Mouse (Mus musculus) midbrain, embryonic 14.5 days (tissue): ENCODE results near the gene Crygs. TPM values are rescaled to one million over a fixed set of nuclear protein-coding genes. Genes with fewer than 3 reads are reported as not detected.

Source experiments
- ATAC-seq: fragments of 200-750 bp; cut with Nextera tagmentation; 2 replicates; pipeline ENCODE4 v1.8.0; 2017; ENCODE audit warnings: moderate number of reproducible peaks, moderate library complexity; ENCODE audit not compliant: low FRiP score, low TSS enrichment
- DNase-seq: peaks from one replicate; pipeline ENCODE4 v3.0.0-alpha.2; 2015
- H3K27ac ChIP-seq: fragments of 300-500 bp; sonication (generic); replicated peaks from 2 replicates; pipeline ENCODE4 v1.5.1; 2014; ENCODE audit warnings: mild to moderate bottlenecking, low read depth, low read length, moderate library complexity
- H3K27me3 ChIP-seq: fragments of 300-500 bp; sonication (generic); 2 replicates; pipeline ENCODE4 v1.6.1; 2014; ENCODE audit warnings: low read length, control low read depth, mixed read lengths; ENCODE audit not compliant: control insufficient read depth, insufficient read depth
- H3K36me3 ChIP-seq: fragments of 300-500 bp; sonication (generic); 2 replicates; pipeline ENCODE4 v1.6.1; 2014; ENCODE audit warnings: low read length, control low read depth; ENCODE audit not compliant: control insufficient read depth, insufficient read depth
- H3K4me1 ChIP-seq: fragments of 300-500 bp; sonication (generic); 2 replicates; pipeline ENCODE4 v1.6.1; 2014; ENCODE audit warnings: mild to moderate bottlenecking, antibody characterized with exemption, low read length, control low read depth; ENCODE audit not compliant: control insufficient read depth, insufficient read depth
- H3K4me2 ChIP-seq: fragments of 300-500 bp; sonication (generic); 2 replicates; pipeline ENCODE4 v1.6.1; 2014; ENCODE audit warnings: mild to moderate bottlenecking, low read length, moderate library complexity
- H3K4me3 ChIP-seq: fragments of 300-500 bp; sonication (generic); replicated peaks from 2 replicates; pipeline ENCODE4 v1.5.1; 2014; ENCODE audit warnings: low read depth, low read length
- H3K9ac ChIP-seq: fragments of 300-500 bp; sonication (generic); replicated peaks from 2 replicates; pipeline ENCODE4 v1.6.1; 2014; ENCODE audit warnings: mild to moderate bottlenecking, low read length, moderate library complexity
- H3K9me3 ChIP-seq: fragments of 300-500 bp; sonication (generic); 2 replicates; pipeline ENCODE4 v1.6.1; 2016; ENCODE audit warnings: low read length, control low read depth, mixed read lengths; ENCODE audit not compliant: control insufficient read depth
- WGBS: fragments of 180-500 bp; shearing (Covaris S2); extraction: QIAGEN DNeasy Blood & Tissue Kit; methylation state at CpG from one replicate; pipeline ENCODE4 v1.1.7; 2014; 5-methylcytosine and 5-hydroxymethylcytosine counted together
- polyA plus RNA-seq: library from polyadenylated mRNA; unstranded; fragments of >200 nt; fragmentation: Nextera tagmentation; extraction: Ambion mirVana; gene quantifications from 2 replicates; pipeline ENCODE4 v1.2.1, GENCODE M21; 2014

The Crygs gene
- polyA plus RNA-seq, 1 experiment from 2014 or later: 0.25 TPM

GRCm38 (mm10) chr16:22775471-22775985 is 35.8 kb downstream of the Crygs start:
- Histone ChIP-seq H3K9me3 (no peaks in the 10 kb centered on the region), H3K9ac (no peak overlapping the region), H3K36me3 (no peaks in the 10 kb centered on the region), H3K4me3 (no peak overlapping the region), H3K27me3 (no peaks in the 10 kb centered on the region), H3K4me1 (no peaks in the 10 kb centered on the region), H3K4me2 (no peak overlapping the region), H3K27ac (no peak overlapping the region)
- no peak for ATAC-seq
- DNase-seq: no peak
- WGBS: 64% methylated on average over 5 of the region's 5 CpGs

GRCm38 (mm10) chr16:22768661-22769060 is 42.7 kb downstream of the Crygs start:
- Histone ChIP-seq H3K9me3 (no peaks in the 10 kb centered on the region), H3K27me3 (no peaks in the 10 kb centered on the region), H3K9ac (no peak overlapping the region), H3K4me1 (no peaks in the 10 kb centered on the region), H3K4me2 (no peak overlapping the region), H3K36me3 (no peaks in the 10 kb centered on the region), H3K27ac (no peak overlapping the region), H3K4me3 (no peak overlapping the region)
- whole genome bisulfite sequencing: 90% methylated on average over 8 of the region's 8 CpGs
- no peak for ATAC-seq
- no peak for DNase-seq

DNA sequence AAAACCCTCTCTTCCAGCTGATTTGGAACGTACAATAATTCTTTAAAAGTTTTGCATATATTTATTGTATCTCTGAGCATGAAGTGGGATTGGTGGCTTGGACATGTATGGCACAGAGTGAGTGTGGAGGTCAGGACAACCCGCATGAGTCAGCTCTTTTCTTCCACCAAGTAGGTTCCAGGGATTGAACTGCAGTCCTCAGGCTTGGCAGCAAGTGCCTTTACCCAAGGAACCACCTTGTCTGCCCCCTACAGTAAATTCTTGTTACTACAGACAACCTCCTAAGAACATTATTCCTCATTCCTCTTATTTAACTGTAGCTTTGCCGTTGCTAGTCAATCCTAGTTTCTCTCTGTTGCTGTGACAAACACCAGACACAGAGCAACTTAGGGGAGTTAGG is 44.0 kb downstream of the Crygs start:
- Histone ChIP-seq H3K36me3 (no peaks in the 10 kb centered on the region), H3K4me3 (no peak overlapping the region), H3K9ac (no peak overlapping the region), H3K9me3 (no peaks in the 10 kb centered on the region), H3K4me1 (no peaks in the 10 kb centered on the region), H3K4me2 (no peak overlapping the region), H3K27ac (no peak overlapping the region), H3K27me3 (no peaks in the 10 kb centered on the region)
- ATAC-seq (no peak), DNase-seq (no peak)
- WGBS: 94% methylated on average over 3 of the region's 3 CpGs

DNA sequence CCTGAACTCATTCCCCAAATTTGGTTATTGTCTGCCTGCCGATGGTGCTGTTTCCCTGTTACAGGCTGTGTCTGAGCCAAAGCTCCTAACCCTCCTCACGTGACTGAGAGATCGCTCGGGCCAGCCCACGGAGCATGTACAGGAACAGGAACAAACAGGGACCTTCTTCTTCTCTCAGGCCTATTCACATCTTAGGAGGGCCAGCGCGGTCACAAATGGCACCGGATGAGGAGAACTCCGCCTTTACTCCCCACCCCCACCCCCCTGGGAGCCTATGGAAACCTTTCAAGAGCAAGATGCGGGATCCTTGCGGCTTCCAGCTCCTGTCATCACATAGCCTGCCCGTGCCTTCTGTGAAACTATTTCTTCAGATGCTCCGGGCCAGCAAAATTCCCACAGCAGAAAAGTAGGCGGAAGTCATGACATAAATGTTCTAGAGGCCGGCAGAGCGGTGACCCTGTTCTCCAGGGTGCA is 44.6 kb downstream of the Crygs start:
- no peak overlapping the region for H3K9ac ChIP-seq
- H3K27me3 ChIP-seq: no peaks in the 10 kb centered on the region
- WGBS: 86% methylated on average over 16 of the region's 16 CpGs
- no peak for DNase-seq
- no peak for ATAC-seq
- H3K36me3 ChIP-seq: no peaks in the 10 kb centered on the region
- no peak overlapping the region for H3K27ac ChIP-seq
- no peak overlapping the region for H3K4me3 ChIP-seq
- H3K4me2 ChIP-seq: no peak overlapping the region
- H3K4me1 ChIP-seq: no peaks in the 10 kb centered on the region
- no peaks in the 10 kb centered on the region for H3K9me3 ChIP-seq

- no peaks in the 10 kb centered on the region for H3K27me3 ChIP-seq
- 0 out of 2 replicates have a peak, but pooled peaks cover 2% of the 10 kb centered on the region for H3K9me3 ChIP-seq
- no peak for ATAC-seq
- no peak overlapping the region for H3K27ac ChIP-seq
- H3K4me1 ChIP-seq: no peaks in the 10 kb centered on the region
- H3K36me3 ChIP-seq: no peaks in the 10 kb centered on the region
- WGBS: 92% methylated on average over 7 of the region's 7 CpGs
- no peak for DNase-seq
- H3K4me2 ChIP-seq: no peak overlapping the region
- H3K4me3 ChIP-seq: no peak overlapping the region
- H3K9ac ChIP-seq: no peak overlapping the region
Observed at GRCm38 (mm10) chr16:22765531-22765930, 45.8 kb downstream of the Crygs start.

Other genes with a start within 250 kb of the Crygs start
- 0.76 and 0.84 TPM in 2 replicates for gene Dgkg, start 154.4 kb downstream of the Crygs start, polyA plus RNA-seq
- 19.4 and 25.5 TPM in 2 replicates for gene Tbccd1, start 46.1 kb upstream of the Crygs start, polyA plus RNA-seq
- 73.0 and 89.5 TPM in 2 replicates for gene Dnajb11, start 46.3 kb upstream of the Crygs start, polyA plus RNA-seq
- gene Ahsg, start 79.7 kb upstream of the Crygs start, polyA plus RNA-seq: not detected in 2 replicates
- not detected in 2 replicates for gene Fetub, start 106.8 kb upstream of the Crygs start, polyA plus RNA-seq
- gene Hrg, start 139.5 kb upstream of the Crygs start, polyA plus RNA-seq: 0.12 and 0.28 TPM in 2 replicates
- gene Kng2, start 217.9 kb upstream of the Crygs start, polyA plus RNA-seq: not detected in 2 replicates
- not detected in 2 replicates for gene Kng1, start 246.3 kb upstream of the Crygs start, polyA plus RNA-seq